Mouse (Mus musculus): Measurements from ENCODE around the gene Taok3. TPM values are rescaled to one million over a fixed set of nuclear protein-coding genes. Genes with fewer than 3 reads are reported as not detected.
A peak's percentile ranks its signal among the peaks of the same experiment; 100 is the strongest.

Taok3 gene
- total RNA-seq (2014; rRNA removed) (30.1 and 35.5 TPM in 2 replicates), polyA plus RNA-seq (2015; fragmentation: Nextera tagmentation; extraction: Ambion mirVana) (61.9 and 65.1 TPM in 2 replicates)

DNA sequence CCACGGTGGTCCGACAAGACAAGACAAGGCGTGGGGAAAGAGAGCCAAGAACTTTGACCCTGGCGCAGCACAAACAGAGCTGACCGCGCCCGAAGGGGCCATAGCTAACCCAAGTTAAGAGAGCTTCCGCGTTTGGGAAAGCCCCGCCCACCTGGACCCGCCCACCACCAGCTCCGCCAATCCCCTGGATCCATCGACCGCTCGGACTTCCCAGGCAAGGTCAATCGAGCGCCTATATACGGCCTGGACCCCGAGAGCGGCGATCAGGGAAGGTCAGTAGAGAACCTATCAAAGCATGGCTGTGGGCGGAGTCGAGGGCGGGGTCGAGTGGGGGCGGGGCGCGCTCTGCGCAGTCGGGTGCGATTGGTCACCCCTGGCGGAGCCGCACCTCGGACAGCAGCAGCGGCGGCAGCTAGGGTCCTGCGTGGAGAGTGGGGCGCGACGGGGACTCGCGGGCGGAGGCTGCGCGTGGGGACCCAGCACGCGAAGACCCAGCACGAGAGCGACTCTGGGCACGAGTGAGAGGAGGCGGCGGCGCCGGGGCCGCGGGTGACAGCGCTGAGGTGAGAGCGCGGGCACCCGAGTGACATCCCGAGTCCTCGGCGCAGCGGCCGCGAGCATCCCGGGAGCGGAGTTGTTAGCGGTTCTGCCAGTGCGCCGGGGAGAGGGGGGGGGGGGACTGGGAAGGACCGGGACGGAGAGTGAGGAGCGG is at the start of gene Taok3:
TSS of gene Taok3 (plus strand) at position 353 of the 712 bp plus-strand sequence.
- WGBS = under 1% methylated on average over 74 of the region's 74 CpGs
- peak; percentile 90 for ATAC-seq (ENCODE audit: low FRiP score)
- H3K27ac ChIP-seq (ENCODE audit: low read depth, low read length) = no peak within 1 kb of the TSS

GRCm38 (mm10) chr5:117087718-117088117 is 32.2 kb upstream of the Taok3 start:
- WGBS = 7% methylated on average over 13 of the region's 13 CpGs
- peak; percentile 73 for TF ChIP-seq CTCF (IDR thresholded peaks at IDR 0.05)
- DNase-seq (ENCODE audit: low spot score) (peak; percentile 60), ATAC-seq (ENCODE audit: low FRiP score) (no peak)
- Histone ChIP-seq H3K4me1 (ENCODE audit: insufficient read depth, low read length) (no peaks in the 10 kb centered on the region), H3K4me3 (ENCODE audit: low read depth, low read length) (0 out of 2 replicates have a peak overlapping the region, but pooled peaks have one; percentile 6), H3K4me2 (ENCODE audit: low read depth, low read length, poor library complexity, severe bottlenecking) (peak overlapping the region; percentile 35), H3K9me3 (ENCODE audit: low read length) (no peaks in the 10 kb centered on the region), H3K27ac (ENCODE audit: low read depth, low read length) (no peak overlapping the region), H3K9ac (replicated peaks; ENCODE audit: low read length, poor library complexity, severe bottlenecking) (peak overlapping the region; percentile 46), H3K27me3 (ENCODE audit: insufficient read depth, low read length) (no peaks in the 10 kb centered on the region), H3K36me3 (ENCODE audit: insufficient read depth, low read length) (peaks cover 17% of the 10 kb centered on the region)

More for the DNA sequence above, at the start of gene Taok3:
- Histone ChIP-seq H3K9me3 (ENCODE audit: low read length) (no peaks in the 10 kb centered on the region), H3K9ac (replicated peaks; ENCODE audit: low read length, poor library complexity, severe bottlenecking) (peak within 1 kb of the TSS; percentile 58), H3K36me3 (ENCODE audit: insufficient read depth, low read length) (no peaks in the 10 kb centered on the region), H3K4me3 (ENCODE audit: low read depth, low read length) (peak within 1 kb of the TSS; percentile 73), H3K4me2 (ENCODE audit: low read depth, low read length, poor library complexity, severe bottlenecking) (peak within 1 kb of the TSS; percentile 97), H3K27me3 (ENCODE audit: insufficient read depth, low read length) (0 out of 2 replicates have a peak, but pooled peaks cover 3% of the 10 kb centered on the region), H3K4me1 (ENCODE audit: insufficient read depth, low read length) (peaks cover 9% of the 10 kb centered on the region; the same call in 1 of the 2 replicates)
- peak; percentile 99 for DNase-seq (ENCODE audit: low spot score)
- TF ChIP-seq CTCF (IDR thresholded peaks at IDR 0.05) = no peak; the same call in none of the 2 replicates

GRCm38 (mm10) chr5:117089147-117089546 is 30.8 kb upstream of the Taok3 start:
- no peaks in the 10 kb centered on the region for H3K27me3 ChIP-seq (ENCODE audit: insufficient read depth, low read length)
- TF ChIP-seq CTCF (IDR thresholded peaks at IDR 0.05) = no peak
- peaks cover 23% of the 10 kb centered on the region for H3K36me3 ChIP-seq (ENCODE audit: insufficient read depth, low read length)
- no peaks in the 10 kb centered on the region for H3K9me3 ChIP-seq (ENCODE audit: low read length)
- H3K9ac ChIP-seq (replicated peaks; ENCODE audit: low read length, poor library complexity, severe bottlenecking) = no peak overlapping the region
- ATAC-seq (ENCODE audit: low FRiP score) (no peak), DNase-seq (ENCODE audit: low spot score) (no peak)
- 74% methylated on average over 3 of the region's 3 CpGs for WGBS
- no peak overlapping the region for H3K4me3 ChIP-seq (ENCODE audit: low read depth, low read length)
- H3K4me2 ChIP-seq (ENCODE audit: low read depth, low read length, poor library complexity, severe bottlenecking) = no peak overlapping the region
- no peak overlapping the region for H3K27ac ChIP-seq (ENCODE audit: low read depth, low read length)
- H3K4me1 ChIP-seq (ENCODE audit: insufficient read depth, low read length) = no peaks in the 10 kb centered on the region

DNA sequence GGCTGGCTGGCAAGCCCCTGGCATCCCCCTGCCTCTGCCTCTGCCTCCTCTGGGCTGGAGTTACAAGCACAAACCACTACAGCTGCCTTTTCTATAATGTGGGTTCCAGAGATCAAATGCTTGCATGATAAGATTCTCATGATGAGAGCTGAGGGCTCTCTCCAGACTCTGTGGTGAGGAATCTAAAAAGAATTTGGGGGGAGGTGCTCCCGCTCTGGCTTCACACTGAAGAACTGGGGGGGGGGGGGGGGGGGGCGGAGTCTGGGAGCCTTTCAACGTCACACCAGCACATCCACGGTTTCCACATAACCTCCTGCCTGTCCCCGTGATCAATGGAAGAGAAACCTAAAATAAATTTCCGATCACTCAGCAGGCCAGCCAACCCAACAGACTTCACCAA is 30.1 kb upstream of the Taok3 start:
- H3K27ac ChIP-seq (ENCODE audit: low read depth, low read length) = no peak overlapping the region
- no peaks in the 10 kb centered on the region for H3K27me3 ChIP-seq (ENCODE audit: insufficient read depth, low read length)
- ATAC-seq (ENCODE audit: low FRiP score) = no peak
- DNase-seq (ENCODE audit: low spot score) = no peak
- H3K4me2 ChIP-seq (ENCODE audit: low read depth, low read length, poor library complexity, severe bottlenecking) = no peak overlapping the region
- 23% methylated on average over 6 of the region's 6 CpGs for WGBS
- peaks cover 23% of the 10 kb centered on the region for H3K36me3 ChIP-seq (ENCODE audit: insufficient read depth, low read length)
- H3K9me3 ChIP-seq (ENCODE audit: low read length) = no peaks in the 10 kb centered on the region
- H3K9ac ChIP-seq (replicated peaks; ENCODE audit: low read length, poor library complexity, severe bottlenecking) = no peak overlapping the region
- no peak overlapping the region for H3K4me3 ChIP-seq (ENCODE audit: low read depth, low read length)
- H3K4me1 ChIP-seq (ENCODE audit: insufficient read depth, low read length) = no peaks in the 10 kb centered on the region
- no peak for TF ChIP-seq CTCF (IDR thresholded peaks at IDR 0.05)

GRCm38 (mm10) chr5:117094431-117094830 is 25.5 kb upstream of the Taok3 start:
- peaks cover 36% of the 10 kb centered on the region for H3K36me3 ChIP-seq (ENCODE audit: insufficient read depth, low read length)
- WGBS = 45% methylated on average over 7 of the region's 7 CpGs

GRCm38 (mm10) chr5:117096716-117097115 is 23.2 kb upstream of the Taok3 start:
- 39% methylated on average over 3 of the region's 3 CpGs for WGBS
- no peak overlapping the region for H3K27ac ChIP-seq (ENCODE audit: low read depth, low read length)
- no peaks in the 10 kb centered on the region for H3K27me3 ChIP-seq (ENCODE audit: insufficient read depth, low read length)
- no peak overlapping the region for H3K9ac ChIP-seq (replicated peaks; ENCODE audit: low read length, poor library complexity, severe bottlenecking)
- DNase-seq (ENCODE audit: low spot score) (peak; percentile 78), ATAC-seq (ENCODE audit: low FRiP score) (no peak)
- no peak overlapping the region for H3K4me3 ChIP-seq (ENCODE audit: low read depth, low read length)
- H3K36me3 ChIP-seq (ENCODE audit: insufficient read depth, low read length) = peaks cover 49% of the 10 kb centered on the region
- peak; percentile 94 for TF ChIP-seq CTCF (IDR thresholded peaks at IDR 0.05)
- H3K9me3 ChIP-seq (ENCODE audit: low read length) = no peaks in the 10 kb centered on the region
- H3K4me2 ChIP-seq (ENCODE audit: low read depth, low read length, poor library complexity, severe bottlenecking) = no peak overlapping the region
- no peaks in the 10 kb centered on the region for H3K4me1 ChIP-seq (ENCODE audit: insufficient read depth, low read length)

More at GRCm38 (mm10) chr5:117094431-117094830, 25.5 kb upstream of the Taok3 start:
- TF ChIP-seq CTCF (IDR thresholded peaks at IDR 0.05) = peak; percentile 82
- Histone ChIP-seq H3K9ac (replicated peaks; ENCODE audit: low read length, poor library complexity, severe bottlenecking) (0 out of 2 replicates have a peak overlapping the region, but pooled peaks have one; percentile 29), H3K27ac (ENCODE audit: low read depth, low read length) (no peak overlapping the region), H3K9me3 (ENCODE audit: low read length) (no peaks in the 10 kb centered on the region), H3K4me1 (ENCODE audit: insufficient read depth, low read length) (no peaks in the 10 kb centered on the region), H3K4me3 (ENCODE audit: low read depth, low read length) (no peak overlapping the region), H3K27me3 (ENCODE audit: insufficient read depth, low read length) (no peaks in the 10 kb centered on the region), H3K4me2 (ENCODE audit: low read depth, low read length, poor library complexity, severe bottlenecking) (no peak overlapping the region)
- no peak for ATAC-seq (ENCODE audit: low FRiP score)
- DNase-seq (ENCODE audit: low spot score) = peak; percentile 69

Data from midbrain, postnatal 0 days (tissue).